Mouse (Mus musculus) embryonic fibroblast, embryonic 13.5 days (primary cell): Measurements from ENCODE around the gene Ankrd24.

Experiments used
- CTCF ChIP-seq: IDR thresholded peaks from 2 replicates; pipeline ENCODE4 v1.5.1; 2011; ENCODE audit warnings: mild to moderate bottlenecking, control low read depth, low read length, moderate library complexity, borderline replicate concordance; ENCODE audit not compliant: insufficient read depth
- POLR2A ChIP-seq: IDR thresholded peaks from 2 replicates; pipeline ENCODE4 v1.6.1; 2011; ENCODE audit warnings: low read depth, mild to moderate bottlenecking, control low read depth, low read length, moderate library complexity

GRCm38 (mm10) chr10:81604968-81605665 is 23.2 kb upstream of the Ankrd24 start:
- TF ChIP-seq CTCF (peak; percentile 93), POLR2A (no peak; the same call in 1 of the 2 replicates)
